In genomic region chr10:128618570-128618969, GRCm38 (mm10) we compare ENCODE assay signal across 35 mouse cellular contexts.
"Had no signal": no experiment of that assay in that cellular context is flagged by ENCODE, and none has a peak within 500 bp of the region (broad histone marks: within the 10 kb centered on the region; RNA-seq: fewer than 3 reads in every experiment).

No protein-coding gene starts in this region.

- H3K27ac ChIP-seq: heart, embryonic 13.5 days; heart, embryonic 15.5 days; hindbrain, embryonic 10.5 days; hindbrain, embryonic 12.5 days; hindbrain, embryonic 13.5 days; hindbrain, embryonic 14.5 days; hindbrain, embryonic 15.5 days; hindbrain, postnatal 0 days; intestine, embryonic 15.5 days; kidney, embryonic 15.5 days; kidney, postnatal 0 days; layer of hippocampus, adult 2 months; left cerebral cortex, adult 2 months had no signal

- ATAC-seq: hindbrain, embryonic 16.5 days; hindbrain, postnatal 0 days; inflammation-experienced regulatory T-cells, adult 6 months; intestine, embryonic 15.5 days; intestine, embryonic 16.5 days; intestine, postnatal 0 days had no signal

- H3K4me1 ChIP-seq: heart, embryonic 12.5 days; heart, embryonic 13.5 days; heart, embryonic 15.5 days; hindbrain, embryonic 10.5 days; hindbrain, embryonic 12.5 days; hindbrain, embryonic 13.5 days; hindbrain, embryonic 15.5 days; intestine, embryonic 15.5 days; kidney, embryonic 15.5 days had no signal

- H3K9ac ChIP-seq: heart, embryonic 12.5 days; heart, embryonic 13.5 days; heart, embryonic 15.5 days; hindbrain, embryonic 12.5 days; hindbrain, embryonic 13.5 days; hindbrain, embryonic 14.5 days; hindbrain, embryonic 15.5 days; intestine, embryonic 15.5 days; kidney, embryonic 15.5 days had no signal

- DNase-seq: heart, postnatal 10 days; heart, postnatal 14 days; heart, postnatal 36 days; heart, postnatal 4 days; kidney, adult 11 months; kidney, adult 18-20 months; kidney, adult 2 months; kidney, adult 8-10 months; kidney, adult 9 months; kidney, postnatal 10 days; kidney, postnatal 14 days; kidney, postnatal 25 days; kidney, postnatal 36 days; kidney, postnatal 4 days; layer of hippocampus, adult 9-11 months; layer of hippocampus, postnatal 36 days had no signal

- H3K27me3 ChIP-seq: heart, embryonic 12.5 days; heart, embryonic 15.5 days; hindbrain, embryonic 12.5 days; hindbrain, embryonic 15.5 days; intestine, embryonic 15.5 days; kidney, embryonic 15.5 days had no signal

- H3K36me3 ChIP-seq: intestine, embryonic 15.5 days had no signal

- H3K4me2 ChIP-seq: heart, embryonic 11.5 days; heart, embryonic 12.5 days; heart, embryonic 13.5 days; heart, embryonic 15.5 days; hindbrain, embryonic 12.5 days; hindbrain, embryonic 13.5 days; hindbrain, embryonic 14.5 days; hindbrain, embryonic 15.5 days; intestine, embryonic 15.5 days; kidney, embryonic 15.5 days had no signal

- H3K4me3 ChIP-seq: heart, embryonic 12.5 days; heart, embryonic 13.5 days; heart, embryonic 15.5 days; hindbrain, embryonic 10.5 days; hindbrain, embryonic 12.5 days; hindbrain, embryonic 13.5 days; hindbrain, embryonic 15.5 days; intestine, embryonic 15.5 days; kidney, embryonic 15.5 days; layer of hippocampus, adult 2 months; left cerebral cortex, adult 2 months had no signal

- H3K9me3 ChIP-seq: heart, embryonic 12.5 days; heart, embryonic 13.5 days; heart, embryonic 15.5 days; hindbrain, embryonic 10.5 days; hindbrain, embryonic 12.5 days; hindbrain, embryonic 13.5 days; hindbrain, embryonic 15.5 days; intestine, embryonic 15.5 days; kidney, embryonic 15.5 days had no signal
